Mouse (Mus musculus): ENCODE results near the gene Cd207. TPM values are rescaled to one million over a fixed set of nuclear protein-coding genes. Genes with fewer than 3 reads are reported as not detected.

The Cd207 gene
- polyA plus RNA-seq, 1 experiment = not detected

- DNase-seq = no peak
- Histone ChIP-seq H3K27ac (ENCODE audit: insufficient read depth, low read length) (no peak overlapping the region), H3K4me3 (replicated peaks; ENCODE audit: insufficient read depth, low read depth, low read length) (no peak overlapping the region), H3K4me1 (ENCODE audit: control insufficient read depth, insufficient read depth, low read length) (no peaks in the 10 kb centered on the region), H3K27me3 (ENCODE audit: control insufficient read depth, insufficient read depth, low read length) (peaks cover 18% of the 10 kb centered on the region; the same call in 1 of the 2 replicates)
- 4% methylated on average over 27 of the region's 27 CpGs for WGBS
- TF ChIP-seq POLR2A (IDR thresholded peaks at IDR 0.05; ENCODE audit: borderline replicate concordance, insufficient read depth, low read length) (no peak), CTCF (IDR thresholded peaks at IDR 0.05; ENCODE audit: borderline replicate concordance, insufficient read depth, low read depth, low read length) (no peak)
These were observed 25.5 kb upstream of the Cd207 start for GRCm38 (mm10) chr6:83703000-83703721.

- Histone ChIP-seq H3K4me3 (replicated peaks; ENCODE audit: insufficient read depth, low read depth, low read length) (no peak overlapping the region), H3K27me3 (ENCODE audit: control insufficient read depth, insufficient read depth, low read length) (peaks cover 18% of the 10 kb centered on the region; the same call in 1 of the 2 replicates), H3K27ac (ENCODE audit: insufficient read depth, low read length) (no peak overlapping the region), H3K4me1 (ENCODE audit: control insufficient read depth, insufficient read depth, low read length) (no peaks in the 10 kb centered on the region)
- 3% methylated on average over 53 of the region's 53 CpGs for WGBS
- no peak for TF ChIP-seq CTCF (IDR thresholded peaks at IDR 0.05; ENCODE audit: borderline replicate concordance, insufficient read depth, low read depth, low read length)
- no peak for TF ChIP-seq POLR2A (IDR thresholded peaks at IDR 0.05; ENCODE audit: borderline replicate concordance, insufficient read depth, low read length)
- DNase-seq = peak in 1 of 2 experiments; percentile 29
These were observed 24.7 kb upstream of the Cd207 start for GRCm38 (mm10) chr6:83702146-83702999.

GRCm38 (mm10) chr6:83701001-83701400, 23.3 kb upstream of the Cd207 start:
- 3% methylated on average over 11 of the region's 11 CpGs for WGBS
- DNase-seq = no peak
- H3K27me3 ChIP-seq (ENCODE audit: control insufficient read depth, insufficient read depth, low read length) = peaks cover 18% of the 10 kb centered on the region; the same call in 1 of the 2 replicates

GRCm38 (mm10) chr6:83699971-83700370, 22.3 kb upstream of the Cd207 start:
- 4% methylated on average over 5 of the region's 5 CpGs for WGBS
- Histone ChIP-seq H3K4me3 (replicated peaks; ENCODE audit: insufficient read depth, low read depth, low read length) (no peak overlapping the region), H3K4me1 (ENCODE audit: control insufficient read depth, insufficient read depth, low read length) (no peaks in the 10 kb centered on the region), H3K27ac (ENCODE audit: insufficient read depth, low read length) (no peak overlapping the region), H3K27me3 (ENCODE audit: control insufficient read depth, insufficient read depth, low read length) (peaks cover 15% of the 10 kb centered on the region; the same call in 1 of the 2 replicates)
- no peak for TF ChIP-seq POLR2A (IDR thresholded peaks at IDR 0.05; ENCODE audit: borderline replicate concordance, insufficient read depth, low read length)
- no peak for TF ChIP-seq CTCF (IDR thresholded peaks at IDR 0.05; ENCODE audit: borderline replicate concordance, insufficient read depth, low read depth, low read length)
- DNase-seq = no peak

More at GRCm38 (mm10) chr6:83701001-83701400, 23.3 kb upstream of the Cd207 start:
- Histone ChIP-seq H3K27ac (ENCODE audit: insufficient read depth, low read length) (no peak overlapping the region), H3K4me1 (ENCODE audit: control insufficient read depth, insufficient read depth, low read length) (no peaks in the 10 kb centered on the region), H3K4me3 (replicated peaks; ENCODE audit: insufficient read depth, low read depth, low read length) (no peak overlapping the region)
- TF ChIP-seq POLR2A (IDR thresholded peaks at IDR 0.05; ENCODE audit: borderline replicate concordance, insufficient read depth, low read length) (no peak), CTCF (IDR thresholded peaks at IDR 0.05; ENCODE audit: borderline replicate concordance, insufficient read depth, low read depth, low read length) (no peak)

GRCm38 (mm10) chr6:83697932-83698331, 20.3 kb upstream of the Cd207 start:
- no peak overlapping the region for H3K27ac ChIP-seq (ENCODE audit: insufficient read depth, low read length)
- H3K4me3 ChIP-seq (replicated peaks; ENCODE audit: insufficient read depth, low read depth, low read length) = no peak overlapping the region
- H3K27me3 ChIP-seq (ENCODE audit: control insufficient read depth, insufficient read depth, low read length) = peaks cover 10% of the 10 kb centered on the region; the same call in 1 of the 2 replicates
- no peak for DNase-seq
- no peak for TF ChIP-seq POLR2A (IDR thresholded peaks at IDR 0.05; ENCODE audit: borderline replicate concordance, insufficient read depth, low read length)
- TF ChIP-seq CTCF (IDR thresholded peaks at IDR 0.05; ENCODE audit: borderline replicate concordance, insufficient read depth, low read depth, low read length) = no peak
- no peaks in the 10 kb centered on the region for H3K4me1 ChIP-seq (ENCODE audit: control insufficient read depth, insufficient read depth, low read length)
- 6% methylated on average over 8 of the region's 8 CpGs for WGBS

- WGBS = 3% methylated on average over 7 of the region's 7 CpGs
- Histone ChIP-seq H3K27ac (ENCODE audit: insufficient read depth, low read length) (no peak overlapping the region), H3K27me3 (ENCODE audit: control insufficient read depth, insufficient read depth, low read length) (peaks cover 3% of the 10 kb centered on the region; the same call in 1 of the 2 replicates), H3K4me3 (replicated peaks; ENCODE audit: insufficient read depth, low read depth, low read length) (no peak overlapping the region), H3K4me1 (ENCODE audit: control insufficient read depth, insufficient read depth, low read length) (no peaks in the 10 kb centered on the region)
- TF ChIP-seq POLR2A (IDR thresholded peaks at IDR 0.05; ENCODE audit: borderline replicate concordance, insufficient read depth, low read length) = no peak
- no peak for TF ChIP-seq CTCF (IDR thresholded peaks at IDR 0.05; ENCODE audit: borderline replicate concordance, insufficient read depth, low read depth, low read length)
- DNase-seq = no peak
These were observed 19.0 kb upstream of the Cd207 start for GRCm38 (mm10) chr6:83696684-83697083.

GRCm38 (mm10) chr6:83695731-83696130, 18.1 kb upstream of the Cd207 start:
- no peak for DNase-seq
- TF ChIP-seq POLR2A (IDR thresholded peaks at IDR 0.05; ENCODE audit: borderline replicate concordance, insufficient read depth, low read length) (no peak), CTCF (IDR thresholded peaks at IDR 0.05; ENCODE audit: borderline replicate concordance, insufficient read depth, low read depth, low read length) (no peak)
- Histone ChIP-seq H3K4me3 (replicated peaks; ENCODE audit: insufficient read depth, low read depth, low read length) (no peak overlapping the region), H3K4me1 (ENCODE audit: control insufficient read depth, insufficient read depth, low read length) (no peaks in the 10 kb centered on the region), H3K27ac (ENCODE audit: insufficient read depth, low read length) (no peak overlapping the region), H3K27me3 (ENCODE audit: control insufficient read depth, insufficient read depth, low read length) (peaks cover 2% of the 10 kb centered on the region; the same call in 1 of the 2 replicates)
- WGBS = 10% methylated on average over 3 of the region's 3 CpGs
